Mouse (Mus musculus) embryonic fibroblast, embryonic 13.5 days (primary cell): ENCODE data around the gene Dbi. TPM values are rescaled to one million over a fixed set of nuclear protein-coding genes. Genes with fewer than 3 reads are reported as not detected.
A peak's percentile ranks its signal among the peaks of the same experiment; 100 is the strongest.

Experiments
- H3K27ac ChIP-seq: 2 replicates; pipeline ENCODE4 v1.5.1; 2012; ENCODE audit warnings: low read length, control low read depth, inconsistent platforms; ENCODE audit not compliant: insufficient read depth
- H3K4me1 ChIP-seq: 2 replicates; pipeline ENCODE4 v1.6.1; 2011; ENCODE audit warnings: low read length; ENCODE audit not compliant: control insufficient read depth, insufficient read depth
- H3K4me3 ChIP-seq: 2 replicates; pipeline ENCODE4 v1.5.1; 2011; ENCODE audit warnings: mild to moderate bottlenecking, control low read depth, low read length; ENCODE audit not compliant: insufficient read depth
- CTCF ChIP-seq: IDR thresholded peaks from 2 replicates; pipeline ENCODE4 v1.5.1; 2011; ENCODE audit warnings: mild to moderate bottlenecking, control low read depth, low read length, moderate library complexity, borderline replicate concordance; ENCODE audit not compliant: insufficient read depth
- POLR2A ChIP-seq: IDR thresholded peaks from 2 replicates; pipeline ENCODE4 v1.6.1; 2011; ENCODE audit warnings: low read depth, mild to moderate bottlenecking, control low read depth, low read length, moderate library complexity
- polyA plus RNA-seq: library from polyadenylated mRNA; stranded (reverse); fragments of >200 nt; gene quantifications from 2 replicates; pipeline ENCODE4 v1.2.4, GENCODE M21; 2011; ENCODE audit warnings: low read depth; ENCODE audit not compliant: missing spikeins, insufficient read length

Dbi gene
- polyA plus RNA-seq, 1 experiment = 267 TPM

GRCm38 (mm10) chr1:120085696-120086095 is 35.2 kb downstream of the Dbi start:
- Histone ChIP-seq H3K4me1 (peaks cover 8% of the 10 kb centered on the region; the same call in 1 of the 2 replicates), H3K27ac (no peak overlapping the region), H3K4me3 (no peak overlapping the region)
- no peak for TF ChIP-seq CTCF
- no peak for TF ChIP-seq POLR2A

DNA sequence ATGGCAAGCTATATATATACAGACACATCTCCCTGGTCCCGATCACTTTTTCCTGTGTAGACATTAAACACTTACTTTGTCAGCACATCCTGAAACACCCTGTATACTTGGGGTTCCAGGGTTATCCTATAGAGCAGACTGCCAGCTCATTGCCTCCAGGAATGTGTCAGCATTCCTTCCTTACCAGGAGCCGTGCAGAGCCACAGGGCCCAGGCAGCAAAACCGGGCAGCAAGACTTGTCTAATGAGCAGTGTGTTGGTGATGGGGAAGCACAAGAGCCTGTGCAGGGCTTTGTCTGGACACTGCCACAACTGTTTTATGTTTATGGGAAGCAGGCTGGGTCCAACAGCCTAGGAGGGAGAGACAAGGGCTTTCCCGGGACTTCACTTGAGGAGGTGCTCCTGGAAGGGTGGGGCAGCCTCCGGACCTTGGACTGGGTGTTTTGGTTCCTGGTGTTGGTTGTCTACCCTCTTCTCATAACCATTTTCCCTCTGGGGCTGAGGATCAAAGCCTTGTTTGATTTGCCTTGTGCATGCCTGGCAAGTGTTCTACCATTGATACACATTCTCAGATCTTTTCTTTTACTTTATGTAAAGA is 36.9 kb downstream of the Dbi start:
- peak overlapping the region; percentile 37; the same call in 1 of the 2 replicates for H3K27ac ChIP-seq
- H3K4me1 ChIP-seq = peaks cover 8% of the 10 kb centered on the region; the same call in 1 of the 2 replicates
- TF ChIP-seq POLR2A (no peak), CTCF (no peak)
- no peak overlapping the region for H3K4me3 ChIP-seq

DNA sequence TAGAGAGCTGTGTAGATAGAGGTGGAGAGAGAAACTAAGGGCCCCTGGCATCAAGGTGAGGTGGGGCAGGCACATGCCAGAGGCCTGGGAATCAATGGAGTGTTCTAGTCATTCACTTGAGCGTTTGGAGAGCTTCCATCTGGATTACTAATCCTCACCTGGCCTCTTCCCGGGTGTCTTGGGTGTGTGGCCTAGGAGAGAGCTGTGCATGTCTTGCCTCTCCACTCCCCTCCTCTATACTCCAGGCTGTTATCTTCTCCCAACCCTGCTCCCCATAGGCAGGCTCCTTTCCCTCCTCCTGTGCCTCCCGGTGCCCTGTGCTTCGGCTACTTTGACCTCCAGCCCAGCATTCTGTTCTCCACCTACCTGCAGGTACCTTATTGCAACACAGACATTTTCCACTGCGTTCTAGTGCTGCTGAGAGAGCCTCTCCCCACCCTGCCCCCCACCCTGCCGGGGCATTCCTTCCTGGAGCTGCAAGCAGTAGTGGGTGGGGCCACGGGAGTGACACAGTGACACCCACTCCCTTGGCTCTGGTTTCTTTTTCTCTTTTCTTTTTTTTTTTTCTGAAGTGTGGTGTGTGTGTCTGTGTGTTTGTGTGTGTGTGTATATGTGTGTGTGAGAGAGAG is 37.8 kb downstream of the Dbi start:
- Histone ChIP-seq H3K4me3 (no peak overlapping the region), H3K27ac (no peak overlapping the region), H3K4me1 (peaks cover 8% of the 10 kb centered on the region; the same call in 1 of the 2 replicates)
- TF ChIP-seq POLR2A (no peak), CTCF (no peak)

- Histone ChIP-seq H3K4me1 (peaks cover 8% of the 10 kb centered on the region; the same call in 1 of the 2 replicates), H3K27ac (no peak overlapping the region), H3K4me3 (no peak overlapping the region)
- TF ChIP-seq CTCF (no peak), POLR2A (no peak)
Observed at GRCm38 (mm10) chr1:120080632-120081031, 40.2 kb downstream of the Dbi start.

DNA sequence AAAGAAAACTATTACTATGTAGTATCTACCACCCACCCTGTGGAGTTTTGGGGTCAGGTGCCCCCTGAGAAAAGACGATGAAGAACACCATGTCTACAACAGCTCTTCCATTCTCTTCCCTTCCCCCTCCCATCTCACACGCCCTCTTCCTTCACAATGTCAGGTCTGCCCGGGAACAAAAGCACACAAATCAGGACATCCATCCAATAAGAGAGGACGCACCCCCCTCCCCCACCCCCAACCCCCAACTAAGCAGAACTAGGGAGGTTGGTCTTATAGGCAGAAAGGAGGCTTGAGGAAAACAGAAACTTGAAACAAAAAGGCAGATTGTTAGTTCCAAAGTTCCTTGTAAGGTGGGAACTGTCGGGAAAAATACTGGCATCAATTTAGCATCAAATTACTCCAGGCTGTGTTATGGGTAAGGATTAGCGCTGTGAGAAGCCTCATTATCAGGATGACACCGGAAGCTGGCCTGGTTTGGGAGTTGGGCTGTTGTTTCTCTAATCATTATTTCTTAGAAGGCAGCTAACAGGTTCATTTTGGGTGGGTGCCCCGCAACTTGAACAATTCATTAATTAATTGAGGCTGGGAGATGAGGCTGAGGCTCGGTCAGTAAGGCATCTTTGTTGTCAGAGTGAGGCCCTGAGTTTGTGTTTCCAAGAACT is 43.0 kb downstream of the Dbi start:
- Histone ChIP-seq H3K4me1 (peaks cover 5% of the 10 kb centered on the region), H3K4me3 (no peak overlapping the region), H3K27ac (no peak overlapping the region)
- TF ChIP-seq POLR2A (no peak), CTCF (no peak)

GRCm38 (mm10) chr1:120075507-120075906 is 45.4 kb downstream of the Dbi start:
- Histone ChIP-seq H3K4me3 (no peak overlapping the region), H3K4me1 (peaks cover 8% of the 10 kb centered on the region), H3K27ac (no peak overlapping the region)
- no peak for TF ChIP-seq CTCF
- no peak for TF ChIP-seq POLR2A

GRCm38 (mm10) chr1:120074931-120075330 is 45.9 kb downstream of the Dbi start:
- Histone ChIP-seq H3K27ac (peak overlapping the region; percentile 23; the same call in 1 of the 2 replicates), H3K4me1 (peaks cover 8% of the 10 kb centered on the region), H3K4me3 (no peak overlapping the region)
- TF ChIP-seq POLR2A (no peak), CTCF (no peak)

DNA sequence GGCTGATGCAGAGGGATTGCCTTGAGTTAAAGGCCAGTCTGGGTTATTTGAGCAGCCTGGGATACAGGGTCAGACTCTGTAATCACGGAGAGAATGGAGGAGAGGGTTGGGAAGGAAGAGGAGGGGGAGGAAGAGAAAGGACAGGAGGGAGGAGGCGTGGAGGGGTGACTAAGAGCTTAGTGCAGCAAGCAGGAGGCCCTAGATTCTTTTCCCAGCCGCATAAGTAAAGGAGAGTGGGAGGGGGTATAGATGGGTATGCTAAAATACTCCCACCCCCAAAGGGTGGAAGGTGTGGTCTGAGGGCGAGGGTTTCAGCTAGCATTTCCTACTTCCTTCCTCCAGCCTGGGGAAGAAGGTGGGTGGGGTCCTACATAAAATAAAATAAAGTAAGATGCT is 46.6 kb downstream of the Dbi start:
- H3K27ac ChIP-seq = peak overlapping the region; percentile 75
- H3K4me3 ChIP-seq = peak overlapping the region; percentile 34

DNA sequence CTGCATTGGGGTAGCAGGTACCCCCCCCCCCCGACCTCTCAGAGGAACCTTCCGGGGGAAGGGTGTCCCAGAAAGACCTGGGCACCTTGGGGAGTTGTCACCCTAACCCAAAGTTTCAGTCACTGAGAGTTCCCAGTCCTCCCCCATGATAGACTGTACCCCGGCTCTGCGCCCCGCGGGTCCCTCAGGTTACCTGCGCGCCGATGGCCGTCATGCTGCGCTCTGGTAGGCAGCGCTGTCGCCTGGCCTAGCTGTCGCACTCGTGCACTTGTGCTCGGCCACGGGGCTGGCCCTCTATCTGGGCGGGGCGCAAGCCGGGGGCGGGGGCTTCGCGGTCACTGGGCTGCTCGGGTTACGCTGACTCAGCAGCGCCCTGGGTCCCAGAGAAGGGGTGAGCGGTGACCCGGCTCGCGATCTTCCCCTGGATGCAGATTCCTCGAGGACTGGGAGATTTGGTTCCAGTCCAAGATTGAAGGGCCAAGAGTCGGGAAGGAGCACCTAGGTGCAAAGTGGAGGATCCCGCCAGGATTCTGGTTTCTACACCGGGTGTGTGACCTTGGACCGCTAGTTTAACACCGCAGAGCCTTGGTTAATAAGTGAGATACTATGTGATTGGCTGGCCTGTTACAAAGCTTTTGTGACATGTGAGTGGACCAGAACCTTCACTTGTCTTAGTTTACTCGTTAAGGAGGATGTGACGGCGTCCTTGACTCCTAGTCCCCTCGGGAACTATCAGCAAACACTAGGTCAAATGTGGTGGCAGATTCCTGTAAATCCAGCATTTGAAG is 47.2 kb downstream of the Dbi start, which contains the start of gene Tmem37:
Tmem37 (minus strand) TSS at position 556 of the 788 bp plus-strand sequence.
- Histone ChIP-seq H3K4me3 (peak within 1 kb of the TSS; percentile 34), H3K27ac (peak within 1 kb of the TSS; percentile 75), H3K4me1 (peaks cover 10% of the 10 kb centered on the region)
- TF ChIP-seq POLR2A = peak; percentile 79
- no peak for TF ChIP-seq CTCF

More for the DNA sequence above, 46.6 kb downstream of the Dbi start:
- TF ChIP-seq CTCF = no peak
- TF ChIP-seq POLR2A = no peak
- H3K4me1 ChIP-seq = peaks cover 8% of the 10 kb centered on the region

DNA sequence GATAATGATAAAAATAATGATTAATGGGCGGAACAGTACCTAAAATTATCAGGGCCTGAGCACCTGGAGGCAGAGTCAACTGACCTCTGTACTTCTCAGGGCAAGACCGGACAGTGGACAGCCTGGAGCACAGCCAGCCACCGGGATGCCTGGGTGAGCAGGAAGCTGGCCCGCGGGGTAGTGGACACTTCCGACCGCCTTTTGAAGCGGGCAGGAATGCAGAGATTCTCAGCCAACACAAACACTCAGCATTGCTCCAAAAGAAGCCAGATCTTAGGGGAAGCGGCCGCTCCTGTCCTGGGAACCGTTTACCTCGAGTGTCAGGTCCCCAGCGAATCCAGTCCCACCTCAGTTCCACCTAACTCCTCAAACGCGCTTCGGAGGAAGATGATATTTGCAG is 48.0 kb downstream of the Dbi start:
- Histone ChIP-seq H3K4me1 (peaks cover 10% of the 10 kb centered on the region), H3K27ac (no peak overlapping the region), H3K4me3 (peak overlapping the region; percentile 34)
- TF ChIP-seq CTCF (no peak), POLR2A (no peak)
